Mouse (Mus musculus) kidney, adult 2 months (tissue): ENCODE results near the gene Rtel1. TPM values are rescaled to one million over a fixed set of nuclear protein-coding genes. Genes with fewer than 3 reads are reported as not detected.

ENCODE experiments used
- DNase-seq: peaks from one replicate; pipeline ENCODE4 v3.0.0; 2021
- H3K27ac ChIP-seq: fragments of 200-500 bp; 2 replicates; pipeline ENCODE4 v1.5.1; 2012; ENCODE audit warnings: low read depth, low read length, control low read depth, inconsistent platforms; ENCODE audit not compliant: insufficient read depth
- H3K27me3 ChIP-seq: fragments of 200-500 bp; replicated peaks from 2 replicates; pipeline ENCODE4 v1.6.1; 2012; ENCODE audit warnings: mild to moderate bottlenecking, moderate library complexity, low read length, inconsistent platforms; ENCODE audit not compliant: control insufficient read depth, insufficient read depth
- H3K36me3 ChIP-seq: fragments of 200-500 bp; 2 replicates; pipeline ENCODE4 v1.6.1; 2012; ENCODE audit warnings: mild to moderate bottlenecking, moderate library complexity, low read length, inconsistent platforms; ENCODE audit not compliant: control insufficient read depth, insufficient read depth
- H3K4me1 ChIP-seq: fragments of 200-500 bp; 2 replicates; pipeline ENCODE4 v1.6.1; 2011; ENCODE audit warnings: low read length; ENCODE audit not compliant: control insufficient read depth, insufficient read depth
- H3K4me3 ChIP-seq: fragments of 200-500 bp; 2 replicates; pipeline ENCODE4 v1.5.1; 2011; ENCODE audit warnings: mild to moderate bottlenecking, low read depth, low read length, control low read depth; ENCODE audit not compliant: insufficient read depth
- CTCF ChIP-seq: fragments of 200-500 bp; conservative IDR thresholded peaks from 2 replicates; pipeline ENCODE4 v1.5.1; 2011; ENCODE audit warnings: low read depth, mild to moderate bottlenecking, control low read depth, low read length, moderate library complexity, mixed read lengths; ENCODE audit not compliant: insufficient read depth, insufficient read length
- POLR2A ChIP-seq: fragments of 200-500 bp; IDR thresholded peaks from one replicate; pipeline ENCODE4 v1.6.1; 2011; ENCODE audit warnings: low read depth, low read length, control low read depth
- whole genome bisulfite sequencing: fragments of 180-500 bp; shearing (Covaris S2); methylation state at CpG from one replicate; pipeline ENCODE4 v1.1.7; 2018; 5-methylcytosine and 5-hydroxymethylcytosine counted together
- polyA plus RNA-seq: library from polyadenylated mRNA; depleted of rRNA; stranded (reverse); fragments of >200 nt; gene quantifications from 2 replicates; pipeline ENCODE4 v1.2.3, GENCODE M21; 2012; rRNA removed

The Rtel1 gene
- polyA plus RNA-seq, result 30.2 and 30.9 TPM in 2 replicates

DNA sequence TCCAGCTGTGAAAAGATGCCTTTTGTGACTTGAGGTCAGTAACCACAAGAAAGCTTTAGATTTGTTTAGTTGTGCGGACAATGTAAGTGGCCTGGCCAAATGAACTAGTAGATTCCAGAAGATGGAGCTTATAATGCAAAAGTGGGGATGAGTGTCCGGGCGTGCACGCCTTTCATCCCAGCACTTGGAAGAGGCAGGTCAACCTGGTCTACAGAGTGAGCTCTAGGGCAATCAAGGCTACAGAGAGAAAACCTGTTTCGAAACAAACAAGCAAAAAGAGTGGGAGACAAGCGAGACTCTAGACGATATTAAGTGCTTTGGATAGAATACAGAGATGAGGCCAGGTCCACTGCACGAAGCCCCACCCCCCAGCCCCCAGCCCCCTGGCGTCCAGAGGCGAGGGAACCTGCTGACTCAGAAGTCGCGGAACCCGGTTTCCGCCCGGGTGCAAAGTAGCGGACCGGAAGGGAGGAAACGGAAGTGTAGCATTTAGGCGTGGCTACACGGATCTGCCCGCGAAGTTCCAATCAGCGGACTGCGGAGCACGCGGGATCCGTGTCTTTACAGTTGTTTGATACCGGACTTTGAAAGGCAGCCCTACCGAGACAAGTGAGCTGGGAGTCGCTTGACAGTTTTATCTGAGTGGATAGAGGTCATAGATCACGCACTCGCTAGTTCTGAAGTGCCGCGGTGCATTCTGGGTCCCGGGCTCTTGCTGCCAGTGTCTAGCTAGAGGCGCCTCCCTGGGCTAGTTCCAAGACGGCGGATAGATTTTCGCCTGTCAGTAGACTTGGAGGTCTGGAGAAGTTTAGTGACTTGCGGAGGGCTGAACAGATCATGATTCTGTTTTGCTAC, at the start of gene Rtel1:
Gene Rtel1 (plus strand): TSS at position 492 of the 855 bp plus-strand sequence.
- Histone ChIP-seq H3K4me1 (peaks cover 4% of the 10 kb centered on the region; the same call in 1 of the 2 replicates), H3K4me3 (peak within 1 kb of the TSS; percentile 60), H3K36me3 (no peaks in the 10 kb centered on the region), H3K27ac (peak within 1 kb of the TSS; percentile 17; the same call in 1 of the 2 replicates), H3K27me3 (no peaks in the 10 kb centered on the region)
- no peak for TF ChIP-seq CTCF
- TF ChIP-seq POLR2A, result peak; percentile 21
- WGBS, result 5% methylated on average over 40 of the region's 40 CpGs
- DNase-seq, result peak; percentile 89

DNA sequence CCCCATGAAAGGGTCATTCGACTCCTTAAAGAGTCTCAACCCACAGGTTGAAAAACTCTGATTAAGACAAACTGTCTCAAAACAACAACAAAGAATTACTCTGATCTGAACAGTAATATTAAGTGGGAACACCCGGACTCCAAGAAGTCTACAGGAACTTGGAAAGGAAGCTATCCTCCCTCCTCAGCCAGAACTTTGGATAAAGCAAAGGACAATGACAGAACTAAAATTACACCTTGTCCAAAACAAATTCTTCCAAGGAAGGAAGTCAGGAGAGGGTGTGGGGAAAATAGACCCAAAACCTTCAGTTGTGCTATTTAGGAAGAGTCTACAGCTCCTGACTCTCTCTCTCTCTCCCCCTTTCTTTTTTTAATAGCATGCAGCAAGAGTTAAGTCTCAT, 47.4 kb upstream of the Rtel1 start:
- Histone ChIP-seq H3K4me3 (no peak overlapping the region), H3K36me3 (peaks cover 4% of the 10 kb centered on the region; the same call in 1 of the 2 replicates), H3K27ac (peak overlapping the region; percentile 23; the same call in 1 of the 2 replicates), H3K4me1 (0 out of 2 replicates have a peak, but pooled peaks cover 2% of the 10 kb centered on the region), H3K27me3 (no peaks in the 10 kb centered on the region)
- 71% methylated on average over 2 of the region's 2 CpGs for WGBS
- DNase-seq, result peak; percentile 76
- no peak for TF ChIP-seq POLR2A
- no peak for TF ChIP-seq CTCF

DNA sequence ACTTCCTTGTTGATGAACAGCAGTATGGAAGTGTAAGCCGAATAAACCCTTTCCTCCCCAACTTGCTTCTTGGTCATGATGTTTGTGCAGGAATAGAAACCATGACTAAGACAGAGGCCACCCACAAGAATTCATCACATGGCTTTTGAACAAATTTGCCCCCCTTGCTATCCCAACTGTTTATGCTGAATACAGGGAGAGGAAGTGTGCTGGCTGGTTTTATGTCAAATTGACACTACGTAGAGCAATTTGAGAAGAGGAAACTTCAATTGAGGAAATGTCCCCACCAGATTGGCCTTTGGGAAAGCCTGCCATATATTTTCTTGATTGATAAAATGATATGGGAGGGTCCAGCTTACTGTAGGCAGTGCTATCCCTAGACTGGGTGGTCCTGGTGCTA, 45.7 kb upstream of the Rtel1 start:
- DNase-seq, result no peak

DNA sequence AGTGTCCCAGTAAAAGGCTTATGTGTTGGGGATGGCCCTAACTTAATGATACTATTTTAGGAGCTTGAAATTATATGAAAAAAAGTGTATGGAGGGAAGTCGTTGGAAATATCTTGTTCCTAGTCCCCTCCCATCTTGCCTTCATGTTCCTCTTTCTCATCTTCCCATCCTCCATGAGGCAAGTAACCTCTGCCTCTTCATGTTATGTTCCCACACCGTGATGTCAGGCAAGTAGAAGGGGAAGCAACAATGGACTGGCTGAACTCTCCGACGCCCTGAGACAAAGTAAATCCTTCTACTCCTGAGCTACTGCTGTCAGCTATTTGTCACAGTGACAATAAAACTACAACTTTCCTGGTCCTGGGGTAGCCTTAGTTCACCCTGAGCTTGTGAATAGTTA, 44.9 kb upstream of the Rtel1 start:
- WGBS, result 67% methylated on average over 4 of the region's 4 CpGs
- 0 out of 2 replicates have a peak, but pooled peaks cover 2% of the 10 kb centered on the region for H3K4me1 ChIP-seq
- H3K36me3 ChIP-seq, result peaks cover 4% of the 10 kb centered on the region; the same call in 1 of the 2 replicates
- no peak for DNase-seq
- H3K27ac ChIP-seq, result no peak overlapping the region
- TF ChIP-seq CTCF, result no peak
- TF ChIP-seq POLR2A, result no peak
- no peak overlapping the region for H3K4me3 ChIP-seq
- no peaks in the 10 kb centered on the region for H3K27me3 ChIP-seq

More for the DNA sequence above, 45.7 kb upstream of the Rtel1 start:
- no peak overlapping the region for H3K4me3 ChIP-seq
- TF ChIP-seq POLR2A (no peak), CTCF (no peak)
- WGBS, result 69% methylated on average over 2 of the region's 2 CpGs
- 0 out of 2 replicates have a peak, but pooled peaks cover 2% of the 10 kb centered on the region for H3K4me1 ChIP-seq
- no peak overlapping the region for H3K27ac ChIP-seq
- peaks cover 4% of the 10 kb centered on the region; the same call in 1 of the 2 replicates for H3K36me3 ChIP-seq
- H3K27me3 ChIP-seq, result no peaks in the 10 kb centered on the region

DNA sequence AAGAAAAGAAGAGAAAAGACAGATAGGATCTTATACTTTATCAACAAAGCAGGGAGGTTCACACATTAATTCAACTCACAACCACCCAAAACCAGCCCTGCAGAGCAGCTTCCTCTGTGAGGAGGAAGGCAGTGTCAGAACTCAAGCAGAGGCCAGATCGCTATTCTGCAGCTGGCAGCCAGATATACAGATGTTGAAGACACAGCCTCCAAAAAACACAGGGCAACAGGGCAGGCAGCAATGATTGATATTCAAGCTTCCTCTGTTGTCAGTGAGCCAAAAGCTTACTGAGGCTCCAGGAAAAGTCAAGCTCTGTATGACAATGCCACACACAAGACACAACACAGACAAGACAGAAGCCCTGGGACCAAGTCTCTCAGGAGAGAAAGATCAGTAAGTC, 42.8 kb upstream of the Rtel1 start:
- peak; percentile 89 for DNase-seq
- H3K27me3 ChIP-seq, result no peaks in the 10 kb centered on the region
- TF ChIP-seq CTCF (no peak), POLR2A (no peak)
- 52% methylated on average over 1 of the region's 1 CpGs for WGBS
- peaks cover 1% of the 10 kb centered on the region; the same call in 1 of the 2 replicates for H3K36me3 ChIP-seq
- 0 out of 2 replicates have a peak, but pooled peaks cover 2% of the 10 kb centered on the region for H3K4me1 ChIP-seq
- H3K27ac ChIP-seq, result peak overlapping the region; percentile 79; the same call in 1 of the 2 replicates
- H3K4me3 ChIP-seq, result no peak overlapping the region

DNA sequence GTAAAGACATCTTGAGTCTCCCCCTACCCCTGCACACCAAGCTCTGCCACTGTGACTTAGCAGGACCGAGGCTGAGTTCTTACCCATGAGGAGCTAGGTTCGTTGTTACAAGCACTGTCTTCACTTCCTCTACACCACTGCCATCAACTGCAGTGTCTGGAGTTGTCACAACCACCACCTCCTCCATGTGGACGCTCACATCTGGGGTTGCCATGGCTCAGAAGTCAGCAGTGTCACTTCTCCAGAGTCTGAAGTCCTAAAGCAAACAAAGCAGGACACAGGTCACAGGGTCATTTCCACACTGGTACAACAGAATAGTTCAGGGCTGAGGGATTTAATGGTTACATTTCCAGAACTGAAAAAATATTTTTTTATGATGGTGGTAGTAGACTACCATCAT, 41.7 kb upstream of the Rtel1 start:
- H3K4me3 ChIP-seq, result no peak overlapping the region
- no peak for TF ChIP-seq POLR2A
- no peak for TF ChIP-seq CTCF
- 0 out of 2 replicates have a peak, but pooled peaks cover 2% of the 10 kb centered on the region for H3K4me1 ChIP-seq
- no peaks in the 10 kb centered on the region for H3K27me3 ChIP-seq
- H3K36me3 ChIP-seq, result peaks cover 1% of the 10 kb centered on the region; the same call in 1 of the 2 replicates
- H3K27ac ChIP-seq, result no peak overlapping the region
- 63% methylated on average over 3 of the region's 3 CpGs for WGBS
- DNase-seq, result no peak

DNA sequence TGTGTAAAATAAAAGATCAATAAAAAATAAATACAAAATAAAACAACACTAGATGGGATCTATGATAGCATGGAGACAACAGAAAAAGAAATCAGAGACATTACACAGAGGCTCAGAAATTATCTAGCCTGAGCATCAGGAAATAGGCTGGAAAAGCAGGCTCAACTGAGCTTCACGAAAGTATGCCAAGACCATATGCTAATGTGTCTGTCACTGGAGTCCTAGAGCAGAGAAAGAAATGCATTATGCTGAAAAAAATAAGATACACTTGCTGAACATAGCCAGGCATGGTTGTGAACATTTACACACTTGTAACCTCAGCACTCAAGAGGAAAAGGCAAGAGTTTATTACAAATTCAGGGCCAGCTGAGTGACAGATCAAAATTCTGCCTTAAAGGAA, 39.6 kb upstream of the Rtel1 start:
- peaks cover 1% of the 10 kb centered on the region; the same call in 1 of the 2 replicates for H3K36me3 ChIP-seq
- WGBS, result 48% methylated on average over 1 of the region's 1 CpGs
- 0 out of 2 replicates have a peak, but pooled peaks cover 2% of the 10 kb centered on the region for H3K4me1 ChIP-seq
- no peak overlapping the region for H3K27ac ChIP-seq
- DNase-seq, result no peak
- TF ChIP-seq CTCF (no peak), POLR2A (no peak)
- no peaks in the 10 kb centered on the region for H3K27me3 ChIP-seq
- no peak overlapping the region for H3K4me3 ChIP-seq
